Mouse (Mus musculus): ENCODE data around the gene A2m. TPM values are rescaled to one million over a fixed set of nuclear protein-coding genes. Genes with fewer than 3 reads are reported as not detected.
A peak's percentile ranks its signal among the peaks of the same experiment; 100 is the strongest.

The A2m gene
- 4.7 and 6.7 TPM in 2 replicates for polyA plus RNA-seq (2015; fragmentation: Nextera tagmentation; extraction: Ambion mirVana)

DNA sequence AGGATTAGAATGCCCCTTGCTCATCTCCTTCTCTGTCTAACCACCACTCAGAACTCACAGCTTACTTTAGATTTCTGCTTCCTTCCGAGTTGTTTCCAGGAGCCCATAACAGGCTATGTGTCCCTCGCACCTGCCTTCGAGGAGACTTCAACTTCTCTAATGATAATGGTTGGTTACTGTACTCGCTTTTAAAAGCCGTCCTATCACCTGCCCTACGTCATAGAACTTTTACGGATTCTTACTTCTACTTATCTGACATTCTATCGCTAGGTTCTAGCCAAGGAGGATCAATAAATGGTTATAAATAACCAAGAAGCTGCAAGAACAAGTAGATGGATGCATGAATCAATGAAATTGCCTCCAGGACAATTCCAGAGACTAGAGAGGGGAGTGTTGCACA is at the start of gene A2m:
Gene A2m, plus strand, starts transcription at position 301 of the 400 bp plus-strand sequence.
- Histone ChIP-seq H3K9ac (replicated peaks; ENCODE audit: low read depth, low read length) (peak within 1 kb of the TSS; percentile 54), H3K27me3 (replicated peaks; ENCODE audit: control insufficient read depth, insufficient read depth, low read length) (no peaks in the 10 kb centered on the region), H3K4me1 (replicated peaks; ENCODE audit: control insufficient read depth, insufficient read depth, low read length) (peaks cover 4% of the 10 kb centered on the region; the same call in 1 of the 2 replicates), H3K27ac (ENCODE audit: low read length) (no peak within 1 kb of the TSS), H3K36me3 (ENCODE audit: control insufficient read depth, insufficient read depth) (no peaks in the 10 kb centered on the region), H3K4me3 (replicated peaks; ENCODE audit: low read length) (peak within 1 kb of the TSS; percentile 28), H3K4me2 (ENCODE audit: low read length) (peak within 1 kb of the TSS; percentile 50), H3K9me3 (ENCODE audit: control insufficient read depth, low read length) (no peaks in the 10 kb centered on the region)
- 90% methylated on average over 8 of the region's 8 CpGs for WGBS
- no peak for ATAC-seq

DNA sequence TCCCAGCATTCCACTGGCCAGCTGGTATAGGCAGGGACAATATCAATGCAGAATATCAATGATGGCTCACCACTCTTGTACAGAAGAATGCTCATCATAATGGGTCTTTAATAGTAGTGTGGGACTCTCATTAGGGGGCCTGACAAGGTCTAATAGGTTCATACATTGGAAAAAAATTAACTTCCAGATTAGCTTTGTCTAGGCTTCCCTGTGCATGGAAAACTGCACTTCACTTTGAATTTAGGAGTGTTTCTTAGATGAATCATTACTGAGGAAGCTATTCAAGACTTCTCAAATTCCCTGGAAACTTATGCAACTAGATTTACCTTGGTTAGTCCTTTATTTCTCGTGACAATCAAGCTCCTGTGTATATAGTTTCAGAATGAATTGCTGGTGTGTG is 45.0 kb upstream of the A2m start:
- Histone ChIP-seq H3K9ac (replicated peaks; ENCODE audit: low read depth, low read length) (no peak overlapping the region), H3K9me3 (ENCODE audit: control insufficient read depth, low read length) (no peaks in the 10 kb centered on the region), H3K27ac (ENCODE audit: low read length) (no peak overlapping the region), H3K27me3 (replicated peaks; ENCODE audit: control insufficient read depth, insufficient read depth, low read length) (no peaks in the 10 kb centered on the region), H3K4me3 (replicated peaks; ENCODE audit: low read length) (no peak overlapping the region), H3K4me1 (replicated peaks; ENCODE audit: control insufficient read depth, insufficient read depth, low read length) (no peaks in the 10 kb centered on the region), H3K4me2 (ENCODE audit: low read length) (no peak overlapping the region), H3K36me3 (ENCODE audit: control insufficient read depth, insufficient read depth) (no peaks in the 10 kb centered on the region)
- WGBS: 40% methylated on average over 1 of the region's 1 CpGs
- ATAC-seq: no peak

DNA sequence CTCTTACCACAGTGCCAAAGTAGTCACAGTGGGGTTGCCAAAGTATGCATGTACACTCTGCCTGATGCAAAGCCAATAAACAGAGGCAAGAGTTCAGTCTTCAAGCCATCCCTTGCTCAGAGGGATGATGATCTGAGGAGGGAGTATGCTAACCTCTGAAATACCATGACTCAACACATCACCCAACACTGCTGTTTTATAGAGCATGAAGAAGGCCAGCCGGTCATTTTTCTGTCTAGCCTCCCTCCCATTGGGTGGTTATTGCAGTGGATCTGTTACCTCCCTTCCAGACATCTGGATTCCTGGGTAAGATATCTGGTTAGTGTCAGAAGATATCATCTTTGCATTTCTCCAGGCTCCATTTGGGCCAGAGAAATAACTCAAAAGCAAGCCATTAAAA is 34.2 kb upstream of the A2m start:
- Histone ChIP-seq H3K27me3 (replicated peaks; ENCODE audit: control insufficient read depth, insufficient read depth, low read length) (no peaks in the 10 kb centered on the region), H3K4me2 (ENCODE audit: low read length) (no peak overlapping the region), H3K4me3 (replicated peaks; ENCODE audit: low read length) (no peak overlapping the region), H3K9me3 (ENCODE audit: control insufficient read depth, low read length) (no peaks in the 10 kb centered on the region), H3K27ac (ENCODE audit: low read length) (no peak overlapping the region), H3K4me1 (replicated peaks; ENCODE audit: control insufficient read depth, insufficient read depth, low read length) (no peaks in the 10 kb centered on the region), H3K36me3 (ENCODE audit: control insufficient read depth, insufficient read depth) (no peaks in the 10 kb centered on the region), H3K9ac (replicated peaks; ENCODE audit: low read depth, low read length) (no peak overlapping the region)
- WGBS: 71% methylated on average over 1 of the region's 1 CpGs
- no peak for ATAC-seq

DNA sequence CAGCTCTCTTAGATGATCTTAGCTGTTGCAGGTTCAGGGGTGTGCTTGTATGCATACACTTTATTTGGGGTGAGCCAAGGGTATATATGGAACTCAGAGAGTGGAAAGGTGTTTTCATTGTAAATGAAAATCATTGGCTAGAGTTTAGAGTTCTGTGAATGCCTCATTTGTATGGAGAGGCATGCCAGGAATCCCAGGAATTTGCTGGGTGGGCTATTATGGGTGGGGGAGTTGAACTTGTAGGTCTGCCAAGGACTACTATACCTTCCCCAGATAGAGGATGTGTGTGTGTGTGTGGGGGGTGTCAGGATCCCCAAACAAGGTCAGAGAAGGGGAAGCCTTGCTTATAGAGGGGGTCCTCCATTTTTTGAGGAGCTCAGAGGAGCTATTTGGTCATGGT is 27.3 kb upstream of the A2m start:
- no peaks in the 10 kb centered on the region for H3K9me3 ChIP-seq (ENCODE audit: control insufficient read depth, low read length)
- no peaks in the 10 kb centered on the region for H3K27me3 ChIP-seq (replicated peaks; ENCODE audit: control insufficient read depth, insufficient read depth, low read length)
- no peak overlapping the region for H3K4me2 ChIP-seq (ENCODE audit: low read length)
- H3K27ac ChIP-seq (ENCODE audit: low read length): no peak overlapping the region
- H3K4me3 ChIP-seq (replicated peaks; ENCODE audit: low read length): no peak overlapping the region
- H3K4me1 ChIP-seq (replicated peaks; ENCODE audit: control insufficient read depth, insufficient read depth, low read length): no peaks in the 10 kb centered on the region
- no peak overlapping the region for H3K9ac ChIP-seq (replicated peaks; ENCODE audit: low read depth, low read length)
- no peaks in the 10 kb centered on the region for H3K36me3 ChIP-seq (ENCODE audit: control insufficient read depth, insufficient read depth)
- no peak for ATAC-seq

DNA sequence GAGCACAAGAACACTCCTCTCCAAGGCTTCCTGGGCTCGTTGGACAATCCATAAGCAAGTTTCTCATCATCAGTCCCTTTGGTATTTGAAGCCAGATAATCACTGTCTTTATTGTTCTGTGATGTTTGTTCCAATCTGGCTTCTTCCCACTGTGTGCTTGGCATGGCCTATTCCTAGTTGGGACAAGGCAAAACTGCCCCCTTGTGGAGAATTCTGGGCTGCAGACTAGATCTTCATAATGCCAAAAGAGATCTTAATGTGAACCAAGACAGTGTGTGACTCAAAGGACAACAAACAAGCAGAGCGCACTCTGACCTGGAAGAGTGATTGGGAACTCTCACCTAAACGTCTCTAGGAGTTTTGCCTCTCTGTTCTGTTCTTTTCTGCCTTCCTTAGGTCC is 23.4 kb upstream of the A2m start:
- Histone ChIP-seq H3K4me2 (ENCODE audit: low read length) (no peak overlapping the region), H3K4me1 (replicated peaks; ENCODE audit: control insufficient read depth, insufficient read depth, low read length) (no peaks in the 10 kb centered on the region), H3K27ac (ENCODE audit: low read length) (no peak overlapping the region), H3K4me3 (replicated peaks; ENCODE audit: low read length) (no peak overlapping the region), H3K9ac (replicated peaks; ENCODE audit: low read depth, low read length) (no peak overlapping the region), H3K9me3 (ENCODE audit: control insufficient read depth, low read length) (no peaks in the 10 kb centered on the region), H3K27me3 (replicated peaks; ENCODE audit: control insufficient read depth, insufficient read depth, low read length) (no peaks in the 10 kb centered on the region), H3K36me3 (ENCODE audit: control insufficient read depth, insufficient read depth) (no peaks in the 10 kb centered on the region)
- ATAC-seq: no peak
- 46% methylated on average over 3 of the region's 3 CpGs for WGBS

DNA sequence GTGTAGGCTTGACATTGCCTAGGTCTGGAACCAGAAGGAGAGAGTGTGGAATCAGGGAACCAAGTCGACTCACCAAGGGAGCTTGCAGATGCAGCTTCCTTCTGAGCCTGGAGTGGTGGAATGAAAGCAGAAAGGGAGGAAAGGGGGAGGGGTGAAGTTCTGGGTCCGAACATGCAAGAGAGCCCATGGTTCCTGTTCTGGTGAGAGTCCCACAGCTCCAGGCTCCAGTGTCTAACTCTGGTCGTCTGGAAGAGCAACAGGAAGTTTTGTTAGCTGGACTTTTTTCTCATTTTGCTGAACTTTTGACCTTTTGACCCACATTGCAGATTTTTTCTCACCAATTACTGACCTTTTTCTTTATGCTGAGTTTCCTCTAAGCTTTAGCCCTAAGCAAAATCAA is 17.7 kb upstream of the A2m start:
- ATAC-seq: no peak
- H3K9me3 ChIP-seq (ENCODE audit: control insufficient read depth, low read length): no peaks in the 10 kb centered on the region
- no peak overlapping the region for H3K27ac ChIP-seq (ENCODE audit: low read length)
- H3K36me3 ChIP-seq (ENCODE audit: control insufficient read depth, insufficient read depth): no peaks in the 10 kb centered on the region
- H3K4me2 ChIP-seq (ENCODE audit: low read length): no peak overlapping the region
- H3K9ac ChIP-seq (replicated peaks; ENCODE audit: low read depth, low read length): no peak overlapping the region
- 40% methylated on average over 3 of the region's 3 CpGs for WGBS
- no peaks in the 10 kb centered on the region for H3K27me3 ChIP-seq (replicated peaks; ENCODE audit: control insufficient read depth, insufficient read depth, low read length)
- H3K4me1 ChIP-seq (replicated peaks; ENCODE audit: control insufficient read depth, insufficient read depth, low read length): no peaks in the 10 kb centered on the region
- no peak overlapping the region for H3K4me3 ChIP-seq (replicated peaks; ENCODE audit: low read length)

DNA sequence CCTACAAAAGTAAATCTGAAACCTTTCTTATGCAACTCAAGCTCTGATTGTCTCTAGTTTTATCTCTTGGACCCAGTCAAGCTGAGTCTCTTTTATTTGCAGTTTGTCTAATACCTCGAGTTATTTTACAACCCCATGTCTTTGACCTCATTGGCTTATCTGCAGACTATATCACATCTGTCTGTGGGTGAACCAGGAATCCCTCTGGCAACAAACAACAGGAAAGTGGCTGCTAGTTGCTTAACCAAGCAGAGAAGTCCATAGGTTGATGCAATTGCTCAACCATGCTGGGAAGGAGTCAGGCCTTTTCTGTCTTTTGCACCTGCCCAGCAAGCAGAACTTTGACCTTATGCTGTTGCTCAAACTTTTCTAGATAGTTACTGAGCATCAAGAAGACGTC is 12.7 kb upstream of the A2m start:
- H3K27me3 ChIP-seq (replicated peaks; ENCODE audit: control insufficient read depth, insufficient read depth, low read length): no peaks in the 10 kb centered on the region
- no peaks in the 10 kb centered on the region for H3K9me3 ChIP-seq (ENCODE audit: control insufficient read depth, low read length)
- no peak overlapping the region for H3K4me3 ChIP-seq (replicated peaks; ENCODE audit: low read length)
- H3K36me3 ChIP-seq (ENCODE audit: control insufficient read depth, insufficient read depth): no peaks in the 10 kb centered on the region
- ATAC-seq: no peak
- H3K4me1 ChIP-seq (replicated peaks; ENCODE audit: control insufficient read depth, insufficient read depth, low read length): no peaks in the 10 kb centered on the region
- H3K9ac ChIP-seq (replicated peaks; ENCODE audit: low read depth, low read length): no peak overlapping the region
- H3K27ac ChIP-seq (ENCODE audit: low read length): no peak overlapping the region
- H3K4me2 ChIP-seq (ENCODE audit: low read length): no peak overlapping the region
- WGBS: 78% methylated on average over 2 of the region's 2 CpGs

DNA sequence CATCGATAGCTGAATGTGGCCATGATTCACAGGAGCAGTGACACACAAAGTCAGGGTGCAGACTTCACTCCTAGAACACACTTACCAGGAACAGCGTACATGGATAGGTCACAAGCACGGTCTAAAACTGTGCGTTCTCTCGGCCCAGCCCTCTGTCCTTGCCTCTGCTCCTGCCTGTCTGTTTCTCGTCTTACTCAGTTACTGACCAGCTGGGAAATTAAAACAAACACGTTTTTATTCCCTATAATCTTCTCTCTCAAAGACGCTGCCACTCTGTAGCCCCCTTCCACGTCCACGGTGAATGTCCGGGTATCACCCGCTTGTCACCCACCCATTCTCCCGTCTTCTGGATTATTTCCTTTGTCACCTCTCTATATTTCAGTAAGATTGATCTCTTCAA is 656 bp upstream of the A2m start:
- no peak overlapping the region for H3K27ac ChIP-seq (ENCODE audit: low read length)
- H3K4me3 ChIP-seq (replicated peaks; ENCODE audit: low read length): no peak overlapping the region
- no peaks in the 10 kb centered on the region for H3K36me3 ChIP-seq (ENCODE audit: control insufficient read depth, insufficient read depth)
- no peak overlapping the region for H3K9ac ChIP-seq (replicated peaks; ENCODE audit: low read depth, low read length)
- no peaks in the 10 kb centered on the region for H3K27me3 ChIP-seq (replicated peaks; ENCODE audit: control insufficient read depth, insufficient read depth, low read length)
- WGBS: 78% methylated on average over 13 of the region's 13 CpGs
- peaks cover 4% of the 10 kb centered on the region; the same call in 1 of the 2 replicates for H3K4me1 ChIP-seq (replicated peaks; ENCODE audit: control insufficient read depth, insufficient read depth, low read length)
- no peaks in the 10 kb centered on the region for H3K9me3 ChIP-seq (ENCODE audit: control insufficient read depth, low read length)
- H3K4me2 ChIP-seq (ENCODE audit: low read length): no peak overlapping the region
- ATAC-seq: no peak

DNA sequence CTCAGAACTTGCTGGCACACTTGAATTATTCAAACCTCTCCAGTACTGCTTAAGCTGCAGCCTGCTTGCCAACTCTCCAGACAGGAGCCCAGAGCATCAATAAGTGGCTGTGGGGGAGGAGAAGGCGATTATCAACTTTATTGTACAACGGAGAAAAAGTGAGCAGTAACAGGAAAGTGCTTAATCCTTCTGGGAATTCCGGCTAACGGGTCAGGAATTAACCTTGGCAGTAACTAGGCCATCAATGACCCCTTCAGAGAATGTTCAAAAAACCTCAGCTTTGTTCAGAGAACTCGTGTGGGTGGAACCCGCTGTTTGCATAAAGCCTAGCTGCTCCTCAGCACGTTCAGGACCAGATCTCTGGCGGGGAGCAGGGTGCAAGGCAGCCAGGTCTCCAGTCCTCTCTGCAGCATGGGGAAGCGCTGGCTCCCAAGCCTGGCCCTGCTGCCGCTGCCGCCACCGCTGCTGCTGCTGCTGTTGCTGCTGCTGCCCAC is 749 bp downstream of the A2m start:
- H3K9ac ChIP-seq (replicated peaks; ENCODE audit: low read depth, low read length): peak overlapping the region; percentile 54
- no peaks in the 10 kb centered on the region for H3K36me3 ChIP-seq (ENCODE audit: control insufficient read depth, insufficient read depth)
- ATAC-seq: peak; percentile 91
- no peaks in the 10 kb centered on the region for H3K9me3 ChIP-seq (ENCODE audit: control insufficient read depth, low read length)
- H3K27me3 ChIP-seq (replicated peaks; ENCODE audit: control insufficient read depth, insufficient read depth, low read length): no peaks in the 10 kb centered on the region
- H3K4me3 ChIP-seq (replicated peaks; ENCODE audit: low read length): peak overlapping the region; percentile 28
- no peak overlapping the region for H3K27ac ChIP-seq (ENCODE audit: low read length)
- WGBS: 1% methylated on average over 12 of the region's 12 CpGs
- H3K4me2 ChIP-seq (ENCODE audit: low read length): peak overlapping the region; percentile 50
- H3K4me1 ChIP-seq (replicated peaks; ENCODE audit: control insufficient read depth, insufficient read depth, low read length): peaks cover 4% of the 10 kb centered on the region; the same call in 1 of the 2 replicates

DNA sequence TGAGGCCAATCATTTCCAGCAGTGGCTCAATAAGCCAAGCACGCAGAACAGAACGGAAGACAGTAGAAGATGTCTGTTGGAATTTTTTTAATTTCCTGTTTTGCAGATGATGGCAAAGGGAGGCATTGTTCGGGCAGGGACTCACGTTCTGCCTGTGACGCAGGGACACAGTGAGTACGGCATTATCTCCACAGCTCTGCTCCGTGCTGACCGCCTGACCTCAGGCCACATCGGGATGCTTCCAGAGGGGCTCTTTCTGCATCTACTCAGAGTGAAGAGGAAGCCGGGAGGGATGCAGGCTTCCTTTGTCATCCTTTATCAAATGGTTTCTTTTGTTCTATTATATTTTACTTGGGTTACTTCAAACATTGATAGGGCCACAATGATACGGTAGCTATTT is 13.3 kb downstream of the A2m start:
- no peak for ATAC-seq
- Histone ChIP-seq H3K4me1 (replicated peaks; ENCODE audit: control insufficient read depth, insufficient read depth, low read length) (no peaks in the 10 kb centered on the region), H3K36me3 (ENCODE audit: control insufficient read depth, insufficient read depth) (no peaks in the 10 kb centered on the region), H3K27ac (ENCODE audit: low read length) (no peak overlapping the region), H3K9me3 (ENCODE audit: control insufficient read depth, low read length) (no peaks in the 10 kb centered on the region), H3K4me3 (replicated peaks; ENCODE audit: low read length) (no peak overlapping the region), H3K9ac (replicated peaks; ENCODE audit: low read depth, low read length) (no peak overlapping the region), H3K27me3 (replicated peaks; ENCODE audit: control insufficient read depth, insufficient read depth, low read length) (no peaks in the 10 kb centered on the region), H3K4me2 (ENCODE audit: low read length) (no peak overlapping the region)
- WGBS: 86% methylated on average over 11 of the region's 11 CpGs

Data from forebrain, embryonic 16.5 days (tissue).